Mouse (Mus musculus) limb, embryonic 14.5 days (tissue): ENCODE measurements at regions not wholly inside any gene's neighbourhood (a gene's known extent, or its start where the extent isn't known, plus 50 kb on each side); places are given as distances from the start of the nearest gene placed in this dataset.
A peak's percentile ranks its signal among the peaks of the same experiment; 100 is the strongest.

Source experiments
- ATAC-seq: fragments of 200-750 bp; cut with Nextera tagmentation; 2 replicates; pipeline ENCODE4 v1.8.0; 2017; ENCODE audit warnings: low read depth, moderate number of reproducible peaks, moderate TSS enrichment; ENCODE audit not compliant: low FRiP score
- DNase-seq: peaks from one replicate; pipeline ENCODE4 v3.0.0-alpha.2; 2015; ENCODE audit warnings: low spot score
- H3K27ac ChIP-seq: fragments of 300-500 bp; sonication (generic); replicated peaks from 2 replicates; pipeline ENCODE4 v1.5.1; 2014; ENCODE audit warnings: low read depth, mild to moderate bottlenecking, low read length, moderate library complexity, mixed read lengths
- H3K27me3 ChIP-seq: fragments of 300-500 bp; sonication (generic); 2 replicates; pipeline ENCODE4 v1.6.1; 2014; ENCODE audit warnings: low read length, mixed read lengths; ENCODE audit not compliant: control insufficient read depth, insufficient read depth
- H3K36me3 ChIP-seq: fragments of 300-500 bp; sonication (generic); 2 replicates; pipeline ENCODE4 v1.6.1; 2014; ENCODE audit warnings: mild to moderate bottlenecking, low read length, moderate library complexity, mixed read lengths; ENCODE audit not compliant: control insufficient read depth, insufficient read depth
- H3K4me1 ChIP-seq: fragments of 300-500 bp; sonication (generic); 2 replicates; pipeline ENCODE4 v1.6.1; 2014; ENCODE audit warnings: antibody characterized with exemption, low read length, mixed read lengths; ENCODE audit not compliant: control insufficient read depth, insufficient read depth
- H3K4me2 ChIP-seq: fragments of 300-500 bp; sonication (generic); replicated peaks from 2 replicates; pipeline ENCODE4 v1.6.1; 2014; ENCODE audit warnings: low read depth, mild to moderate bottlenecking, low read length, moderate library complexity; ENCODE audit not compliant: severe bottlenecking
- H3K4me3 ChIP-seq: fragments of 300-500 bp; sonication (generic); replicated peaks from 2 replicates; pipeline ENCODE4 v1.5.1; 2014; ENCODE audit warnings: low read length
- H3K9ac ChIP-seq: fragments of 300-500 bp; sonication (generic); 2 replicates; pipeline ENCODE4 v1.6.1; 2014; ENCODE audit warnings: mild to moderate bottlenecking, low read depth, low read length, moderate library complexity; ENCODE audit not compliant: severe bottlenecking
- H3K9me3 ChIP-seq: fragments of 300-500 bp; sonication (generic); 2 replicates; pipeline ENCODE4 v1.6.1; 2016; ENCODE audit warnings: low read length; ENCODE audit not compliant: control insufficient read depth
- POLR2A ChIP-seq: fragments of 200-500 bp; IDR thresholded peaks from 2 replicates; pipeline ENCODE4 v1.8.0; 2012; ENCODE audit warnings: inconsistent platforms, mild to moderate bottlenecking, moderate library complexity, borderline replicate concordance; ENCODE audit not compliant: insufficient read depth, insufficient read length; ENCODE audit errors: extremely low read depth
- WGBS: fragments of 180-500 bp; shearing (Covaris S2); extraction: QIAGEN DNeasy Blood & Tissue Kit; methylation state at CpG from one replicate; pipeline ENCODE4 v1.1.7; 2014; 5-methylcytosine and 5-hydroxymethylcytosine counted together

DNA sequence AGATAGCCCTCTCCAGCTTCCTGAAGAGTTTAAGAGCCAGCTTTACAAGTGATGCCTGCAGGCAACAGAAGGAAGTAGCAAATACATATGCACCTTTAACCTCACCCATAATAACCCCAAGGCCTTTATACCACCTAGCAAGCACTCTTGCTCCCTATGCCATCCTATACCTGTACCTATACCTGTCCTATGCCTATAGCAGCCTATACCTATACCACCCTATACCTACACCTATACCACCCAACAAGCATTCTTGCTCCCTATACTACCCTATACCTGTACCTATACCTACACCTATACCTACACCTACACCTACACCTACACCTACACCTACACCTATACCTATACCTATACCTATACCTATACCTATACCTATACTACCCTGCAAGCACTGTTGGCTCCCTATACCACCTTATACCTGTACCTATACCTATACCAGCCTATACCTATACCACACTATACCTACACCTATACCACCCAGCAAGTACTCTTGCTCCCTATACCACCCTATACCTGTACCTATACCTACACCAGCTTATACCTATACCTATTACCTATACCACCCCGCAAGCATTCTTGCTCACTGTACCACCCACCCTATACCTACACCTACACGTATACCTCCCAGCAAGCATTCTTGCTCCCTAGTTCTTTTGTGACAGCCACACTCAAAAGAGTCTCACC lies 120.9 kb downstream of the Mycn start:
- Histone ChIP-seq H3K9ac (no peak overlapping the region), H3K4me1 (no peaks in the 10 kb centered on the region), H3K4me3 (no peak overlapping the region), H3K27ac (no peak overlapping the region), H3K4me2 (no peak overlapping the region), H3K36me3 (no peaks in the 10 kb centered on the region), H3K27me3 (no peaks in the 10 kb centered on the region), H3K9me3 (no peaks in the 10 kb centered on the region)
- ATAC-seq (no peak), DNase-seq (no peak)
- 88% methylated on average over 2 of the region's 2 CpGs for WGBS
- no peak for TF ChIP-seq POLR2A

GRCm38 (mm10) chr12:12819746-12820145 lies 122.0 kb downstream of the Mycn start:
- no peaks in the 10 kb centered on the region for H3K9me3 ChIP-seq
- DNase-seq (no peak), ATAC-seq (no peak)
- no peak overlapping the region for H3K4me3 ChIP-seq
- WGBS: 83% methylated on average over 5 of the region's 5 CpGs
- H3K27ac ChIP-seq: no peak overlapping the region
- no peak overlapping the region for H3K4me2 ChIP-seq
- TF ChIP-seq POLR2A: no peak
- no peaks in the 10 kb centered on the region for H3K4me1 ChIP-seq
- H3K9ac ChIP-seq: no peak overlapping the region
- H3K27me3 ChIP-seq: no peaks in the 10 kb centered on the region
- H3K36me3 ChIP-seq: no peaks in the 10 kb centered on the region

GRCm38 (mm10) chr12:12814693-12815092 lies 127.0 kb downstream of the Mycn start:
- no peaks in the 10 kb centered on the region for H3K36me3 ChIP-seq
- H3K4me3 ChIP-seq: no peak overlapping the region
- WGBS: 41% methylated on average over 5 of the region's 5 CpGs
- no peak for DNase-seq
- no peak overlapping the region for H3K9ac ChIP-seq
- no peaks in the 10 kb centered on the region for H3K27me3 ChIP-seq
- ATAC-seq: no peak
- H3K4me2 ChIP-seq: no peak overlapping the region
- no peaks in the 10 kb centered on the region for H3K9me3 ChIP-seq
- peaks cover 15% of the 10 kb centered on the region for H3K4me1 ChIP-seq
- no peak overlapping the region for H3K27ac ChIP-seq
- TF ChIP-seq POLR2A: no peak

DNA sequence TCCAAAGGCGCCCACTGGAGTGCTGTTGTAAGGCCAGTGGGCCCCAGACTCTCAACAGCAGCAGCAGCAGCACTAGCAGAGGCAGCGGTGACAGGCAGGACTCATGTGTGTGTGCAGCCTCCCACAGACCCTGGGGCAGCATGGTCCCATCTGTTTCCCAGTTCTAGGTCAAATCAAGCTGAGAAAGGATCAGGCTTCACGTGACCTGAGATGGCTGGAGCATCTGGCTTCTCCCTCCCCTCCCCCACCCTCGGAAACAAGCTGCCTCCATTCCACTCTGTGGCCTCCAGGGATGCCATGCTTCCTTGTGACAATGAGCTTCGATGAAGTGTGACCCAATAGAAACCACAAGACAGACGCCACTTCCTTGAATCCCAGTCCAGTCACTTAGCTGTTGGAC lies 128.8 kb downstream of the Mycn start:
- no peak for TF ChIP-seq POLR2A
- Histone ChIP-seq H3K36me3 (no peaks in the 10 kb centered on the region), H3K27ac (no peak overlapping the region), H3K4me3 (no peak overlapping the region), H3K4me1 (peaks cover 17% of the 10 kb centered on the region), H3K9me3 (no peaks in the 10 kb centered on the region), H3K27me3 (no peaks in the 10 kb centered on the region), H3K4me2 (no peak overlapping the region), H3K9ac (no peak overlapping the region)
- DNase-seq (no peak), ATAC-seq (no peak)
- 37% methylated on average over 6 of the region's 6 CpGs for WGBS

DNA sequence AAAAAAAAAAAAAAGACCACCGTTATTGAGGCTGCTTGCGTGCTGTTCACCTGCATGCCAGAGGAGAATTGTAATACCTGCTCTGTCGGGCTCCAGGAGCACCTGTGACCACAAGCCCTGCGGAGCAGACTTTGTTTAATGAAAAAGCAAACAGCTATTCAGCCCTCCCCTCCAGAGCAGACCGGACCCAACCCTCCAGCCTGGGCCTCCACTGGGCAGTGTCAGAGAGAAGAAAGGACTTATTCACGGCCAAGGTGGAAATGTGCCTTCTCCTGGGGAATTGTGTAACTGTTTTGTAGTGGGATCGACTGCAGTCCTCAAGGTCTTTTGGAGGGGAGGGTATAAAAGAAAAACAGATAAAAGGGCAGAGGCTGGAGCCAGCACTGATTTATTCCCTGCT lies 130.8 kb downstream of the Mycn start:
- H3K27me3 ChIP-seq: no peaks in the 10 kb centered on the region
- 8% methylated on average over 7 of the region's 7 CpGs for WGBS
- DNase-seq (no peak), ATAC-seq (no peak)
- peak overlapping the region; percentile 40; the same call in 1 of the 2 replicates for H3K4me2 ChIP-seq
- no peak overlapping the region for H3K4me3 ChIP-seq
- H3K4me1 ChIP-seq: peaks cover 17% of the 10 kb centered on the region
- H3K9me3 ChIP-seq: no peaks in the 10 kb centered on the region
- no peaks in the 10 kb centered on the region for H3K36me3 ChIP-seq
- H3K9ac ChIP-seq: 0 out of 2 replicates have a peak overlapping the region, but pooled peaks have one; percentile 5
- no peak for TF ChIP-seq POLR2A
- H3K27ac ChIP-seq: no peak overlapping the region
